Mouse (Mus musculus) limb, embryonic 14.5 days (tissue): ENCODE results near the gene Nek7. TPM values are rescaled to one million over a fixed set of nuclear protein-coding genes. Genes with fewer than 3 reads are reported as not detected.

Experiments
- ATAC-seq: fragments of 200-750 bp; cut with Nextera tagmentation; 2 replicates; pipeline ENCODE4 v1.8.0; 2017; ENCODE audit warnings: low read depth, moderate number of reproducible peaks, moderate TSS enrichment; ENCODE audit not compliant: low FRiP score
- DNase-seq: peaks from one replicate; pipeline ENCODE4 v3.0.0-alpha.2; 2015; ENCODE audit warnings: low spot score
- H3K27ac ChIP-seq: fragments of 300-500 bp; sonication (generic); replicated peaks from 2 replicates; pipeline ENCODE4 v1.5.1; 2014; ENCODE audit warnings: low read depth, mild to moderate bottlenecking, low read length, moderate library complexity, mixed read lengths
- H3K27me3 ChIP-seq: fragments of 300-500 bp; sonication (generic); 2 replicates; pipeline ENCODE4 v1.6.1; 2014; ENCODE audit warnings: low read length, mixed read lengths; ENCODE audit not compliant: control insufficient read depth, insufficient read depth
- H3K36me3 ChIP-seq: fragments of 300-500 bp; sonication (generic); 2 replicates; pipeline ENCODE4 v1.6.1; 2014; ENCODE audit warnings: mild to moderate bottlenecking, low read length, moderate library complexity, mixed read lengths; ENCODE audit not compliant: control insufficient read depth, insufficient read depth
- H3K4me1 ChIP-seq: fragments of 300-500 bp; sonication (generic); 2 replicates; pipeline ENCODE4 v1.6.1; 2014; ENCODE audit warnings: antibody characterized with exemption, low read length, mixed read lengths; ENCODE audit not compliant: control insufficient read depth, insufficient read depth
- H3K4me2 ChIP-seq: fragments of 300-500 bp; sonication (generic); replicated peaks from 2 replicates; pipeline ENCODE4 v1.6.1; 2014; ENCODE audit warnings: low read depth, mild to moderate bottlenecking, low read length, moderate library complexity; ENCODE audit not compliant: severe bottlenecking
- H3K4me3 ChIP-seq: fragments of 300-500 bp; sonication (generic); replicated peaks from 2 replicates; pipeline ENCODE4 v1.5.1; 2014; ENCODE audit warnings: low read length
- H3K9ac ChIP-seq: fragments of 300-500 bp; sonication (generic); 2 replicates; pipeline ENCODE4 v1.6.1; 2014; ENCODE audit warnings: mild to moderate bottlenecking, low read depth, low read length, moderate library complexity; ENCODE audit not compliant: severe bottlenecking
- H3K9me3 ChIP-seq: fragments of 300-500 bp; sonication (generic); 2 replicates; pipeline ENCODE4 v1.6.1; 2016; ENCODE audit warnings: low read length; ENCODE audit not compliant: control insufficient read depth
- POLR2A ChIP-seq: fragments of 200-500 bp; IDR thresholded peaks from 2 replicates; pipeline ENCODE4 v1.8.0; 2012; ENCODE audit warnings: inconsistent platforms, mild to moderate bottlenecking, moderate library complexity, borderline replicate concordance; ENCODE audit not compliant: insufficient read depth, insufficient read length; ENCODE audit errors: extremely low read depth
- WGBS: fragments of 180-500 bp; shearing (Covaris S2); extraction: QIAGEN DNeasy Blood & Tissue Kit; methylation state at CpG from one replicate; pipeline ENCODE4 v1.1.7; 2014; 5-methylcytosine and 5-hydroxymethylcytosine counted together
- polyA plus RNA-seq, 2 experiments: library from polyadenylated mRNA; depleted of rRNA in 1 of 2; stranded (reverse) in 1 of 2; unstranded in 1 of 2; fragments of >200 nt; fragmentation: Nextera tagmentation in 1 of 2; extraction: Ambion mirVana in 1 of 2; gene quantifications; 2 replicates each; pipeline versions ENCODE4 v1.2.1 to v1.2.3; 2012 to 2014

The Nek7 gene
- polyA plus RNA-seq, 2 experiments = 14.2 to 32.4 TPM

DNA sequence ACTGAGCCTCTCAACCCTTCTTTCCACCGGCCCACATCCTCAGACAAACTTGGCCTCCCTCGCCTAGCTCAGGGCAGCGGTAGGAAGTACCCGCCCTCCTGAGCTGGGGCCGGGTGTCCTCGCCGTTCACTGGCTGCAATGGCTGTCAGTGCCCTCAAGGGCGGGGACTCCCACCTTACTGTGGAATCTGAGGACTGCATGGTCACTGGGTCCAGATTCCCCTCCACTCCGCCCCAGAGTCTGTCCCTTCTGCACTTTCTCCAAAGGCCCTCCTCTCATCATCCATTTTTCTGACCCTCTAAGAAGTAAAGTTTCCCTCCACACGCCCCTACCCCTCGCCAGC, 2.0 kb downstream of the Nek7 start:
- Histone ChIP-seq H3K27ac (peak overlapping the region; percentile 48), H3K4me3 (peak overlapping the region; percentile 90), H3K9me3 (no peaks in the 10 kb centered on the region), H3K36me3 (no peaks in the 10 kb centered on the region), H3K27me3 (no peaks in the 10 kb centered on the region), H3K4me2 (peak overlapping the region; percentile 77), H3K4me1 (peaks cover 8% of the 10 kb centered on the region), H3K9ac (peak overlapping the region; percentile 43)
- WGBS = under 1% methylated on average over 11 of the region's 11 CpGs
- ATAC-seq (peak; percentile 78), DNase-seq (peak; percentile 84)
- TF ChIP-seq POLR2A = no peak

DNA sequence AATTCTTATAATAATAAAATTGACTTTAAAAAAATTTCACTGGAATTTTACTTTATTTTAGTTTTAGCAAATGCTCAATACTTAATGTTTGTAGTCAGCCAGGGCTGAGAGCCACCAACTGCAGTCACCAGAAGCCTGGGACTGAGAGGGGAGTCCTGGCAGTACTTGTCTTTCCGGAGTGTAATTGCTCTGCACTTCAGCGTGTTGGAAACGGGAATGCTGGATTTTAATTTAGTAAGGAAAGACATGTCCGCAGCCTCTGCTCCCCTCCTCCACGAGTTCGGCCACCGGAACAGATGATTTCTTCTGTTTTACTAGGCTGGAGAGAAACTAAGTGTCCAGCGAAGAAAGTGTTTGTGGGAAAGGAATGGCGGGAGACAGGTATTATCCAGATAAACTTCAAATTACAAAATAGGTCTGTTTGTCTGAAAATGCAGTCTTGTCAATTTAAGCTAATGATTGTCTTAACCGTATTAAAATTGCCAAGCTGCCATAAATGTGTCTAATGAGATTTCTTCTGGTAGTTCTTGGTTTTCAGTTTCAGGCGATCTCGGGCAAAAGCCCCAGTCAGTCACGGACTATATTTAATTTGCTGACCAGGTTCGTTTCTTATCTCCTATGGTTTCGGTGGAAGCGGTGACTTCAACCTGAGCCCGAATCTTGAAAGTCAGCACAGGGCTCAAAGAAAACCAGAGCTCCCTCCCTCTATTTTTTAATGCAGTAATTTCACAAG, 2.5 kb downstream of the Nek7 start:
- peak overlapping the region; percentile 48 for H3K27ac ChIP-seq
- peak overlapping the region; percentile 77 for H3K4me2 ChIP-seq
- 7% methylated on average over 17 of the region's 17 CpGs for WGBS
- ATAC-seq (no peak), DNase-seq (peak; percentile 26)
- no peaks in the 10 kb centered on the region for H3K36me3 ChIP-seq
- no peak for TF ChIP-seq POLR2A
- H3K27me3 ChIP-seq = no peaks in the 10 kb centered on the region
- H3K9me3 ChIP-seq = no peaks in the 10 kb centered on the region
- peak overlapping the region; percentile 90 for H3K4me3 ChIP-seq
- peak overlapping the region; percentile 43 for H3K9ac ChIP-seq
- H3K4me1 ChIP-seq = peaks cover 7% of the 10 kb centered on the region

DNA sequence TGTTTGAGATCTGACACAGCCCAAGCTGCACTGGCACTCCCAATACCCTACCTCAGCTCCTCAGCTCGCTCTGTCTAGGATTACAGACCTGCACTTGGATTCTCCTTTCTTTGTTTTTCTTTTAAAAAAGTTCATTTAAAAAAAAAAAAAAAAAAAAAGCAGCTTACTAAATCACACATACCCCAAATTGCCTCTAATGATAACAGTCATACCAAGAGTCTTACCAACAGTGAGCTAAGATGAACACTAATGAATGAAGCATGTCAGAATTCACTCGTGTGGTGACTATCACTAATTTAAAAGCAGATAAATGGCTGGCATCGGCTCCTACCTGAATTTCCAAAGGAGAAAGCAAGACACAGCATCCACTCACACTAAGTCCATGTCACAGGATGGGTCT, 4.6 kb downstream of the Nek7 start:
- DNase-seq = no peak
- Histone ChIP-seq H3K27ac (no peak overlapping the region), H3K9ac (no peak overlapping the region), H3K4me2 (no peak overlapping the region), H3K9me3 (no peaks in the 10 kb centered on the region), H3K36me3 (no peaks in the 10 kb centered on the region), H3K27me3 (no peaks in the 10 kb centered on the region), H3K4me1 (0 out of 2 replicates have a peak, but pooled peaks cover 3% of the 10 kb centered on the region), H3K4me3 (no peak overlapping the region)
- ATAC-seq = no peak
- no peak for TF ChIP-seq POLR2A
- 73% methylated on average over 3 of the region's 3 CpGs for WGBS

DNA sequence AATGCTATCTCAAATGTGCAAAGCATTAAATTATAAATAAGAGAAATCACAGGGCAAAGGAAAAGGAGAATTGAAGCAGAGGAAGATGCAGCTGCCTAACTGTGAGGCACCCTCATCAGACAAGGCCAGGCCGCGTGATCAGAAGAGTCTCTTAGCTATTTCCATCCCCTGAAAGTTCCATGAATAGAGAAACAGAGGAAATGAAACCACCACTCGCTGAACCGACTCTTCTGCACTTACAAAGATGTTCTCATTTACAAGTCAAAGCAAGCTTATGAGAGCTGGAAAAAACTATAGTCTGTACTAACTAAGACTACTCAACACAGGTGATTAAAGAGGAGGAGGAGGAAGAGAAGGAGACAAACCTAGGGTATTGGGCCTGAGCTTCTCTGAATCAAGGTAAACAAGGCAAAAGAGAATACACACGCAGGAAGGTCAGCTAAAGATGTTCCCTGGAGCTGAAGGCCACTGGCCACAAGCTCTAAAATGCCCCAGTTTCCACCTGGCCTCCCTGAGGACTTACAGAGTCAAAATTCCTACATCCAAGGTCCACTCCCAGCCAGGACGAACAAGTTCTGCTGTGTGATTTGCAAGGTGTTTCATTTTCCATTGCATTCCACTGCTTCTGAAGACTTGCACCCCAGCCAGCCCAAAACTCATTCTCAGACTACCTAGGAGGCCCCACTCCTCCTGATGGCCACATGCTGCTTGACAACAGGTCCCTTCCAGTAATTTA, 5.2 kb downstream of the Nek7 start:
- H3K4me3 ChIP-seq = no peak overlapping the region
- TF ChIP-seq POLR2A = no peak
- H3K36me3 ChIP-seq = no peaks in the 10 kb centered on the region
- H3K9ac ChIP-seq = no peak overlapping the region
- H3K9me3 ChIP-seq = no peaks in the 10 kb centered on the region
- no peak overlapping the region for H3K4me2 ChIP-seq
- no peaks in the 10 kb centered on the region for H3K4me1 ChIP-seq
- ATAC-seq (no peak), DNase-seq (no peak)
- no peak overlapping the region for H3K27ac ChIP-seq
- 77% methylated on average over 6 of the region's 6 CpGs for WGBS
- H3K27me3 ChIP-seq = no peaks in the 10 kb centered on the region

DNA sequence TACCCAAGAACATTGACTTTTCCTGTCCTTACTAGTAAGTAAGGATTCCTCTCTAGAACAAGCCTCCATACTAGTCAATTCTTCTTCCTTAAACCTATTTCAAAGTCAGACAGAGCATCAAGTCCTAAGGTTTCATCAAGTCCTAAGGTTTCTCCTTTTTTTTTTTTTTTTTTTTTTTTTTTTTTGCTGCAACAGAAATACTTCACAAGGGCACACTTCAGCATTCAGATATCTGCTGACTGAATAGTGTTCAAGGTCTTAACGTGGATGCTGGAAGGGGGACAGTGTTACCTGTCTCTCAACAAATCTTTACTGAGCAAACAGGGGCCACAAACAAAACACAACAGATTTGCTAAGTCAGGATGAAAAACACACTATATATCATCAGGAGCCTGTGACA, 7.8 kb downstream of the Nek7 start:
- Histone ChIP-seq H3K4me3 (no peak overlapping the region), H3K4me1 (no peaks in the 10 kb centered on the region), H3K27me3 (no peaks in the 10 kb centered on the region), H3K36me3 (no peaks in the 10 kb centered on the region), H3K27ac (no peak overlapping the region), H3K4me2 (no peak overlapping the region), H3K9me3 (no peaks in the 10 kb centered on the region), H3K9ac (no peak overlapping the region)
- TF ChIP-seq POLR2A = no peak
- 91% methylated on average over 1 of the region's 1 CpGs for WGBS
- ATAC-seq (no peak), DNase-seq (no peak)
